Mouse (Mus musculus): ENCODE data around the gene Cd8b1.
"Not testable (repeated sequence)": the region's sequence is repeated elsewhere in the genome, so short reads cannot be mapped to it uniquely, and the experiment has no call there.

- TF ChIP-seq GATA1, TAL1 (IDR thresholded peaks at IDR 0.05; ENCODE audit: low read length): not testable (repeated sequence)
These were observed 8.9 kb downstream of the Cd8b1 start for GRCm38 (mm10) chr6:71331491-71331890.

All from erythroblast, embryonic 14.5 days (primary cell).